Mouse (Mus musculus): ENCODE data around the gene Myl6b. TPM values are rescaled to one million over a fixed set of nuclear protein-coding genes. Genes with fewer than 3 reads are reported as not detected.

Gene Myl6b
- polyA plus RNA-seq, 1 experiment from 2014 or later: 5.5 TPM

DNA sequence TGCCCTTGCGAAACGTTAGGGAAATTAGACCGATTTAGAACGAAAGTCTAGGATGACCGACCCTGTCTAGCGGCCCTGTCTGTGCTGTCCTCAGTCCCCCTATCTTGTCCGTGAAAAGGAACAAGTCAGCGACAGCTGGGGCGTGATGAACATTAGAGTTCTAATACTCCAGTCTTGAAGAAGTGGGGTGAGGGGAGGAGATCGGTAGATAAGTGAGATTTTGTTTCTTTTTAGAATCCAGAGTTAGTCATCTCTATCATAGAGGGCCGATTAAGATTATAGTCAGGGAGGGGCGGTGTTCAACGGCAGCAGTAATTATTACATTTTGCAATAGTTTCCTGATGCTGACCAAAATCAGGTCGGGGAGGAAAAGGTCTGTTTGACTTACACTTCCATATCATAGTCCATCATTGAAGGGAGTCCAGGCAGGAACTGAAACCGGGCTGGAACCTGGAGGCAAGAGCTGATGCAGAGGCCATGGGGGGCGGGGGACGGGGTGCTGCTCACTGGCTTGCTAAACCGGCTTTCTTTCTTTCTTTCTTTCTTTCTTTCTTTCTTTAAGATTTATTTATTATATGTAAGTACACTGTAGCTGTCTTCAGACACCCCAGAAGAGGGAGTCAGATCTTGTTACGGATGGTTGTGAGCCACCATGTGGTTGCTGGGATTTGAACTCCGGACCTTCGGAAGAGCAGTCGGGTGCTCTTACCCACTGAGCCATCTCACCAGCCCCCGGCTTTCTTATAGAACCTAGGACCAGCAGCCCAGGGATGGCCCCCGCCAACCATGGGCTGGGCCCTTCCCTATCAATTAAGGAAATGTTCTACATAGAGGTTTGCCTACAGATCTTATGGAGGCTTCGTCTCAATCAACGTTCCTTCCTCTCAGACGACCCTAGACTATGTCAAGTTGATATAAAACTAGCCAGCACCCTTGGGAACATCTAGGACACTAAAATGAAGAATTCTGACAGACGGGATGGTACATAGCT lies 28.2 kb upstream of the Myl6b start:
- DNase-seq (ENCODE audit: low spot score) (peak; percentile 67), ATAC-seq (0 out of 2 replicates have a peak, but pooled peaks have one; percentile 13)
- WGBS: 29% methylated on average over 28 of the region's 28 CpGs
- Histone ChIP-seq H3K27me3 (replicated peaks; ENCODE audit: insufficient read depth, low read length) (no peaks in the 10 kb centered on the region), H3K36me3 (ENCODE audit: insufficient read depth, low read length) (no peaks in the 10 kb centered on the region), H3K9ac (replicated peaks; ENCODE audit: low read depth) (peak overlapping the region; percentile 12; the same call in 1 of the 2 replicates), H3K4me1 (ENCODE audit: insufficient read depth, low read depth, low read length) (peaks cover 6% of the 10 kb centered on the region; the same call in 1 of the 2 replicates), H3K9me3 (ENCODE audit: low read length) (no peaks in the 10 kb centered on the region), H3K27ac (ENCODE audit: low read length) (peak overlapping the region; percentile 70), H3K4me3 (ENCODE audit: low read depth, low read length) (peak overlapping the region; percentile 85), H3K4me2 (replicated peaks; ENCODE audit: low read depth, low read length) (peak overlapping the region; percentile 92)
- TF ChIP-seq CTCF (IDR thresholded peaks at IDR 0.05) (no peak), EP300 (IDR thresholded peaks at IDR 0.05) (no peak)

GRCm38 (mm10) chr10:128525671-128526308 lies 27.3 kb upstream of the Myl6b start, which contains the start of gene Esyt1:
TSS of gene Esyt1 (minus strand) at chr10:128525871.
- Histone ChIP-seq H3K9me3 (ENCODE audit: low read length) (no peaks in the 10 kb centered on the region), H3K36me3 (ENCODE audit: insufficient read depth, low read length) (no peaks in the 10 kb centered on the region; the same call in 1 of the 2 replicates), H3K4me3 (ENCODE audit: low read depth, low read length) (peak within 1 kb of the TSS; percentile 85), H3K9ac (replicated peaks; ENCODE audit: low read depth) (peak within 1 kb of the TSS; percentile 79), H3K27me3 (replicated peaks; ENCODE audit: insufficient read depth, low read length) (no peaks in the 10 kb centered on the region), H3K4me1 (ENCODE audit: insufficient read depth, low read depth, low read length) (peaks cover 6% of the 10 kb centered on the region; the same call in 1 of the 2 replicates), H3K4me2 (replicated peaks; ENCODE audit: low read depth, low read length) (peak within 1 kb of the TSS; percentile 92), H3K27ac (ENCODE audit: low read length) (peak within 1 kb of the TSS; percentile 93)
- WGBS: under 1% methylated on average over 31 of the region's 37 CpGs
- ATAC-seq: peak; percentile 98
- peak; percentile 24; the same call in 1 of the 2 replicates for TF ChIP-seq EP300 (IDR thresholded peaks at IDR 0.05)
- peak; percentile 66 for TF ChIP-seq CTCF (IDR thresholded peaks at IDR 0.05)
- DNase-seq (ENCODE audit: low spot score): peak; percentile 100

- Histone ChIP-seq H3K4me3 (ENCODE audit: low read depth, low read length) (peak overlapping the region; percentile 85), H3K9ac (replicated peaks; ENCODE audit: low read depth) (peak overlapping the region; percentile 79), H3K27me3 (replicated peaks; ENCODE audit: insufficient read depth, low read length) (no peaks in the 10 kb centered on the region), H3K4me2 (replicated peaks; ENCODE audit: low read depth, low read length) (peak overlapping the region; percentile 92), H3K36me3 (ENCODE audit: insufficient read depth, low read length) (peaks cover 6% of the 10 kb centered on the region; the same call in 1 of the 2 replicates), H3K9me3 (ENCODE audit: low read length) (no peaks in the 10 kb centered on the region), H3K4me1 (ENCODE audit: insufficient read depth, low read depth, low read length) (peaks cover 6% of the 10 kb centered on the region; the same call in 1 of the 2 replicates), H3K27ac (ENCODE audit: low read length) (peak overlapping the region; percentile 93)
- 2% methylated on average over 58 of the region's 58 CpGs for WGBS
- ATAC-seq (peak; percentile 24), DNase-seq (ENCODE audit: low spot score) (peak; percentile 77)
- TF ChIP-seq CTCF (IDR thresholded peaks at IDR 0.05) (no peak), EP300 (IDR thresholded peaks at IDR 0.05) (no peak)
These were observed 26.5 kb upstream of the Myl6b start for GRCm38 (mm10) chr10:128524732-128525662.

DNA sequence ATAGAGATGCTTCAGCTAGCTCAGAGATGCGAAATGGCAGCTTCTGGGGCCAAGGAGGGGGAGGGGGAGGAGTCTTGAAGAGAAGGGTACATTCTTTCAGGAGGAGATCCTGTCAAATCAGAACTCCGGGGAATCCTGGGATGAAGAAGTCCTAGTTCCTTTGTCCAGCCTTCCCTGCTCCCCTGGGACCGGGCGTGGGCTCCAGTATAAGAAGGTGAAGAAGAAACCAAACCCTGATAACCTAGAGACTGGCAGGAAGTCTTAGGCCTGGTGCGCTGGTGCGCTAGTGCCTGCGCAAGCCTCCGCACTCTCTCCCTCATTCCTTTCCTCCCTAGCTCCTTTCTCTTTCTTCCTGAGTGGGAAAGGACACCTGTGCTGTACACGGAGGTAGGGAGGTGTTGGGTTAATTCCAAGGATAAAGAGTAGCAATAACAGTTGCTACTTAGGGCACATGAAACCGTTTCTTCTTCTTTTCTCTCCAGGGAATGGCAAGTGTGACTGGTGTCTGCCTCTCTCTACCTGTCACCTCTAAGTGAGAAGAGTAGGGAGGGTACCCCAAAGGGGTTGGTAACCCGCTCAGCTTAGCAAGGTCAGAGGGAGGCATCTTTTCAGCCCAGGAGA lies 25.7 kb upstream of the Myl6b start:
- no peaks in the 10 kb centered on the region for H3K9me3 ChIP-seq (ENCODE audit: low read length)
- peak overlapping the region; percentile 93; the same call in 1 of the 2 replicates for H3K27ac ChIP-seq (ENCODE audit: low read length)
- peak overlapping the region; percentile 92 for H3K4me2 ChIP-seq (replicated peaks; ENCODE audit: low read depth, low read length)

DNA sequence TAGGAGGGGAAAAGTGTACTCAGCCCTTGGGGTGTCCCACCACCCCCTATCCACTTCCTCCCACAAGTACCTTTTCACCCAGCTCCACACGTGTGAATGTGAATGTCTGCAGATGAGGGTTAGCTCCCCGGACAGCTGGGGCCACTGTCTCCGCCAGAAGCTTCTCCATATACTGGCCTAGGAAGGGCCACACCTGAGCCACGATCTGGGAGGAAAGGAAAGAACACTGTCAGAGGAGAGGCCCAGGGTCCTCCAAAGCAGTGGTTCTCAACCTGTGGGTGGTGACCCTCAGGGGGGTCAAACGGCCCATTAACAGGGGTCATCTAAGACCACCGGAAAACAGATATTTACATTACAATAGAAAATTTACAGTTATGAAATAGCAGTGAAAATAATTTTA lies 23.9 kb upstream of the Myl6b start:
- H3K4me3 ChIP-seq (ENCODE audit: low read depth, low read length): no peak overlapping the region
- no peak for TF ChIP-seq EP300 (IDR thresholded peaks at IDR 0.05)
- TF ChIP-seq CTCF (IDR thresholded peaks at IDR 0.05): no peak
- H3K4me1 ChIP-seq (ENCODE audit: insufficient read depth, low read depth, low read length): peaks cover 6% of the 10 kb centered on the region; the same call in 1 of the 2 replicates
- H3K9ac ChIP-seq (replicated peaks; ENCODE audit: low read depth): no peak overlapping the region
- no peaks in the 10 kb centered on the region for H3K9me3 ChIP-seq (ENCODE audit: low read length)
- ATAC-seq: no peak
- H3K27ac ChIP-seq (ENCODE audit: low read length): no peak overlapping the region
- no peaks in the 10 kb centered on the region for H3K27me3 ChIP-seq (replicated peaks; ENCODE audit: insufficient read depth, low read length)
- no peak for DNase-seq (ENCODE audit: low spot score)
- peaks cover 15% of the 10 kb centered on the region for H3K36me3 ChIP-seq (ENCODE audit: insufficient read depth, low read length)
- no peak overlapping the region for H3K4me2 ChIP-seq (replicated peaks; ENCODE audit: low read depth, low read length)
- WGBS: 74% methylated on average over 6 of the region's 6 CpGs

More for the DNA sequence above, 25.7 kb upstream of the Myl6b start:
- Histone ChIP-seq H3K9ac (replicated peaks; ENCODE audit: low read depth) (peak overlapping the region; percentile 79), H3K27me3 (replicated peaks; ENCODE audit: insufficient read depth, low read length) (no peaks in the 10 kb centered on the region), H3K4me1 (ENCODE audit: insufficient read depth, low read depth, low read length) (peaks cover 6% of the 10 kb centered on the region; the same call in 1 of the 2 replicates), H3K36me3 (ENCODE audit: insufficient read depth, low read length) (peaks cover 8% of the 10 kb centered on the region; the same call in 1 of the 2 replicates), H3K4me3 (ENCODE audit: low read depth, low read length) (peak overlapping the region; percentile 85)
- no peak for TF ChIP-seq CTCF (IDR thresholded peaks at IDR 0.05)
- no peak for TF ChIP-seq EP300 (IDR thresholded peaks at IDR 0.05)
- WGBS: 22% methylated on average over 11 of the region's 11 CpGs
- DNase-seq (ENCODE audit: low spot score) (no peak), ATAC-seq (no peak)
